Mouse (Mus musculus) heart, postnatal 4 days (tissue): ENCODE measurements around the gene Gm20696. TPM values are rescaled to one million over a fixed set of nuclear protein-coding genes. Genes with fewer than 3 reads are reported as not detected.

Source experiments
- DNase-seq: peaks from one replicate; pipeline ENCODE4 v3.0.0; 2021
- total RNA-seq, 2 experiments: library from RNA; stranded (reverse); gene quantifications; 2 replicates each; pipeline ENCODE4 v1.2.3; 2021

The Gm20696 gene
- total RNA-seq, 2 experiments from 2014 or later: 2.5 to 3.4 TPM

- DNase-seq: no peak
Observed at GRCm38 (mm10) chr6:99277251-99277650, 389.3 kb downstream of the Gm20696 start.

GRCm38 (mm10) chr6:99276297-99276653, 390.3 kb downstream of the Gm20696 start:
- DNase-seq: no peak

- DNase-seq: no peak
Observed at GRCm38 (mm10) chr6:99275381-99276296, 391.0 kb downstream of the Gm20696 start.

GRCm38 (mm10) chr6:99274667-99275066, 391.9 kb downstream of the Gm20696 start:
- DNase-seq: no peak

- DNase-seq: no peak
Observed at GRCm38 (mm10) chr6:99274222-99274621, 392.4 kb downstream of the Gm20696 start.

- DNase-seq: no peak
Observed at GRCm38 (mm10) chr6:99273177-99273576, 393.4 kb downstream of the Gm20696 start.

- no peak for DNase-seq
Observed at GRCm38 (mm10) chr6:99272174-99272573, 394.4 kb downstream of the Gm20696 start.

- no peak for DNase-seq
Observed at GRCm38 (mm10) chr6:99271741-99272140, 394.9 kb downstream of the Gm20696 start.

- DNase-seq: no peak
Observed at GRCm38 (mm10) chr6:99269921-99270320, 396.7 kb downstream of the Gm20696 start.

- DNase-seq: no peak
Observed at GRCm38 (mm10) chr6:99268171-99269061, 398.2 kb downstream of the Gm20696 start.

GRCm38 (mm10) chr6:99265945-99266656, 400.5 kb downstream of the Gm20696 start:
- DNase-seq: peak; percentile 40

- no peak for DNase-seq
Observed at GRCm38 (mm10) chr6:99265173-99265572, 401.4 kb downstream of the Gm20696 start.

GRCm38 (mm10) chr6:99264192-99265093, 402.2 kb downstream of the Gm20696 start:
- no peak for DNase-seq

GRCm38 (mm10) chr6:99263886-99264185, 402.8 kb downstream of the Gm20696 start:
- peak; percentile 27 for DNase-seq

GRCm38 (mm10) chr6:99263061-99263885, 403.3 kb downstream of the Gm20696 start:
- DNase-seq: no peak

GRCm38 (mm10) chr6:99261737-99262130, 404.9 kb downstream of the Gm20696 start:
- no peak for DNase-seq

GRCm38 (mm10) chr6:99260941-99261736, 405.5 kb downstream of the Gm20696 start:
- no peak for DNase-seq

GRCm38 (mm10) chr6:99258346-99258745, 408.3 kb downstream of the Gm20696 start:
- no peak for DNase-seq

- no peak for DNase-seq
Observed at GRCm38 (mm10) chr6:99257676-99258075, 408.9 kb downstream of the Gm20696 start.

- no peak for DNase-seq
Observed at GRCm38 (mm10) chr6:99253331-99253730, 413.3 kb downstream of the Gm20696 start.
